In the genomic region with DNA sequence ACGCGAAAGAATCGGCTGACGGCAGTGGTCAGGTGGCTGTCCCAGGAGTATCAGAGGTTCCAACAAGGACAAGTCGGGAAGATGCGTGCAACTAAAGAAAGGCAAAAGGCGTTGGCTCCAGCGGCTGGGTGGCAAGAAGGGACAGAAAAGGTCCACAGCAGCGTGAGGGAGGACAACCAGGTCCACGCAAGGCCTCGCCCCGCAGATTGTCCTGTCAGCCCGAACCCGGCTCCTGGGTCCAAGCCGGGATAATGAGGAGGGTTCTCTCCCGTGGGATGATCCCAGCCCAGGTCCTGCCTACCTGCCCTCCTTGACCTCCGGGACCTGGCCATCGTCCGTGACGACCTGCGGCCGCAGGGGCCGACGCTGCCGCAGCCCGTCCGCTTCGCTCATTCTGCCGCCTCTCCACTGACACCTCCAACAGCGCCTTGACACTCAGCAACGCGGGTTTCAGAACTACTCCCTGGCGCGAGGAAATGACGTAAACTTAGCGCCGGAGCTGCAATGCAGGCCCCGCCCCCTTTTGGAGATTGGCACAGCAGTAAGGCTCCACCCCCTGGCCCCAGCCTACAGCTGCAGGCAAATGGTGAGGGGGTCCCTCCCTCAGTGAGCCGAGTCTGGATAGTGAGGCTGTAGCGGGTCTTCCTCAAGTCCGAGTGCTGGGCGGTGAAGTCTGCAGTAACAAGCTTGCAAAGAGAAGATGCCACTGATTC, we compare ENCODE assay signal across 8 mouse cellular contexts. TPM values are rescaled to one million over a fixed set of nuclear protein-coding genes. Genes with fewer than 3 reads are reported as not detected.
DNase-seq lines count a peak whose midpoint lies in the region; ATAC-seq and TF ChIP-seq lines count a peak whose summit lies in the region.

A gene (minus strand): TSS at position 481 of the 713 bp plus-strand sequence.

- H3K4me2 ChIP-seq in embryonic facial prominence, embryonic 13.5 days, result peak within 1 kb of the TSS; percentile 81
- H3K4me2 ChIP-seq in limb, embryonic 13.5 days (replicated peaks), result peak within 1 kb of the TSS; percentile 90
- peak within 1 kb of the TSS; percentile 72 for H3K4me2 ChIP-seq in midbrain, embryonic 16.5 days (ENCODE audit: low read length)

- H3K4me3 ChIP-seq in embryonic facial prominence, embryonic 13.5 days, result peak within 1 kb of the TSS; percentile 97
- peak within 1 kb of the TSS; percentile 84 for H3K4me3 ChIP-seq in heart, adult 2 months
- H3K4me3 ChIP-seq in limb, embryonic 13.5 days, result peak within 1 kb of the TSS; percentile 93
- H3K4me3 ChIP-seq in midbrain, embryonic 16.5 days (ENCODE audit: low read depth, low read length), result peak within 1 kb of the TSS; percentile 90

- TF ChIP-seq POLR2A in heart, adult 2 months (IDR thresholded peaks at IDR 0.05; ENCODE audit: insufficient read depth, low read depth, low read length), result peak; percentile 79

- ATAC-seq in embryonic facial prominence, embryonic 13.5 days (ENCODE audit: insufficient number of reproducible peaks, insufficient read depth, low FRiP score, low TSS enrichment, low read depth), result peak; percentile 94
- peak; percentile 99 for ATAC-seq in limb, embryonic 13.5 days (ENCODE audit: low FRiP score, low read depth)
- peak; percentile 98 for ATAC-seq in midbrain, embryonic 16.5 days

- H3K79me2 ChIP-seq in heart, adult 2 months (replicated peaks; ENCODE audit: control insufficient read depth, insufficient read depth, low read length), result no peaks in the 10 kb centered on the region

- H3K9me3 ChIP-seq in embryonic facial prominence, embryonic 13.5 days, result no peaks in the 10 kb centered on the region
- no peaks in the 10 kb centered on the region for H3K9me3 ChIP-seq in limb, embryonic 13.5 days
- no peaks in the 10 kb centered on the region for H3K9me3 ChIP-seq in midbrain, embryonic 16.5 days (replicated peaks; ENCODE audit: control insufficient read depth, low read length, poor library complexity, severe bottlenecking)

- peak; percentile 33 for TF ChIP-seq CTCF in heart, adult 2 months (IDR thresholded peaks at IDR 0.05)

- no peaks in the 10 kb centered on the region; the same call in 1 of the 2 replicates for H3K27me3 ChIP-seq in embryonic facial prominence, embryonic 13.5 days
- no peaks in the 10 kb centered on the region for H3K27me3 ChIP-seq in heart, adult 2 months (ENCODE audit: control insufficient read depth, insufficient read depth, low read length)
- H3K27me3 ChIP-seq in limb, embryonic 13.5 days, result 0 out of 2 replicates have a peak, but pooled peaks cover 2% of the 10 kb centered on the region
- H3K27me3 ChIP-seq in midbrain, embryonic 16.5 days (ENCODE audit: control insufficient read depth, insufficient read depth, low read depth, low read length), result no peaks in the 10 kb centered on the region

- WGBS in embryonic facial prominence, embryonic 13.5 days, result under 1% methylated on average over 42 of the region's 42 CpGs
- under 1% methylated on average over 42 of the region's 42 CpGs for WGBS in heart, adult 2 months
- under 1% methylated on average over 42 of the region's 42 CpGs for WGBS in limb, embryonic 13.5 days
- WGBS in midbrain, embryonic 16.5 days, result under 1% methylated on average over 41 of the region's 42 CpGs

- intact Hi-C loops in heart, adult 2 months (cut with DNase I), result loop anchor here (2.0 to 10.0 kb wide), 4 partner anchors 141 to 394 kb away; a partner anchor contains a TSS

- H3K36me3 ChIP-seq in embryonic facial prominence, embryonic 13.5 days, result no peaks in the 10 kb centered on the region
- H3K36me3 ChIP-seq in heart, adult 2 months (ENCODE audit: control insufficient read depth, insufficient read depth, low read length), result no peaks in the 10 kb centered on the region; the same call in 1 of the 2 replicates
- no peaks in the 10 kb centered on the region for H3K36me3 ChIP-seq in limb, embryonic 13.5 days
- no peaks in the 10 kb centered on the region for H3K36me3 ChIP-seq in midbrain, embryonic 16.5 days (ENCODE audit: control insufficient read depth, insufficient read depth, low read length)

- H3K4me1 ChIP-seq in embryonic facial prominence, embryonic 13.5 days, result peaks cover 9% of the 10 kb centered on the region
- H3K4me1 ChIP-seq in heart, adult 2 months (ENCODE audit: control insufficient read depth, insufficient read depth, low read length), result peaks cover 1% of the 10 kb centered on the region; the same call in 1 of the 2 replicates
- H3K4me1 ChIP-seq in limb, embryonic 13.5 days, result peaks cover 14% of the 10 kb centered on the region
- H3K4me1 ChIP-seq in midbrain, embryonic 16.5 days (ENCODE audit: control insufficient read depth, insufficient read depth, low read length), result peaks cover 15% of the 10 kb centered on the region

- H3K27ac ChIP-seq in embryonic facial prominence, embryonic 13.5 days, result no peak within 1 kb of the TSS
- peak within 1 kb of the TSS; percentile 77 for H3K27ac ChIP-seq in heart, adult 2 months
- H3K27ac ChIP-seq in limb, embryonic 13.5 days, result no peak within 1 kb of the TSS
- H3K27ac ChIP-seq in midbrain, embryonic 16.5 days (ENCODE audit: low read length), result peak within 1 kb of the TSS; percentile 69

- H3K9ac ChIP-seq in embryonic facial prominence, embryonic 13.5 days, result peak within 1 kb of the TSS; percentile 91
- H3K9ac ChIP-seq in heart, adult 2 months (ENCODE audit: low read depth, low read length), result peak within 1 kb of the TSS; percentile 82
- peak within 1 kb of the TSS; percentile 89 for H3K9ac ChIP-seq in limb, embryonic 13.5 days
- H3K9ac ChIP-seq in midbrain, embryonic 16.5 days (ENCODE audit: low read depth, low read length), result peak within 1 kb of the TSS; percentile 94

- peak; percentile 90 for DNase-seq in 3134 (ENCODE audit: extremely low read depth, insufficient read length, low spot score)
- peak; percentile 97 to 99 for DNase-seq in adrenal gland, postnatal 36 days
- DNase-seq in heart, adult 2 months, result peak; percentile 95 to 97
- DNase-seq in kidney, adult 8-10 months, result peak; percentile 95 to 96
- DNase-seq in spleen, postnatal 10 days (ENCODE audit: low spot score in 2 of 2), result peak; percentile 93 to 99

- 0 out of 2 replicates have a peak, but pooled peaks have one; percentile 10 for TF ChIP-seq EP300 in heart, adult 2 months (IDR thresholded peaks at IDR 0.05; ENCODE audit: insufficient read depth, low read depth, low read length)

RNA-seq across cellular contexts. Expression of the gene that starts here (rescaled TPM):
- total RNA-seq in adrenal gland, postnatal 36 days (2021), result 100 to 1,000 TPM; 117 to 146 TPM
- polyA plus RNA-seq in embryonic facial prominence, embryonic 13.5 days (2015; fragmentation: Nextera tagmentation; extraction: Ambion mirVana), result 27.9 and 29.6 TPM in 2 replicates
- total RNA-seq in heart, adult 2 months (2021), result 10 to 100 TPM; 52.6 to 56.9 TPM
- polyA plus RNA-seq in heart, adult 2 months (2012; rRNA removed), result 37.5 and 59.4 TPM in 2 replicates
- 28.4 and 30.9 TPM in 2 replicates for polyA plus RNA-seq in limb, embryonic 13.5 days (2015; fragmentation: Nextera tagmentation; extraction: Ambion mirVana)
- 37.3 and 38.3 TPM in 2 replicates for polyA plus RNA-seq in midbrain, embryonic 16.5 days (2015; fragmentation: Nextera tagmentation; extraction: Ambion mirVana)

Comparison
In these comparisons a context has a peak if more than half of its experiments do, and no peak if none do; other contexts are left out.
1. H3K27ac ChIP-seq: peak in heart, adult 2 months (single experiment) and midbrain, embryonic 16.5 days (single experiment); none in embryonic facial prominence, embryonic 13.5 days (single experiment) and limb, embryonic 13.5 days (single experiment).
2. Peak in every context shown above with its lines, with median percentiles within 50 percentile points of each other: DNase-seq, ATAC-seq, H3K4me2 ChIP-seq, H3K4me3 ChIP-seq and H3K9ac ChIP-seq.